Mouse (Mus musculus) lung, embryonic 15.5 days (tissue): ENCODE results near the gene Exo1. TPM values are rescaled to one million over a fixed set of nuclear protein-coding genes. Genes with fewer than 3 reads are reported as not detected.

ENCODE experiments used
- ATAC-seq: fragments of 200-750 bp; cut with Nextera tagmentation; 2 replicates; pipeline ENCODE4 v1.8.0; 2017; ENCODE audit warnings: moderate number of reproducible peaks, borderline replicate concordance; ENCODE audit not compliant: low FRiP score, low TSS enrichment; ENCODE audit errors: extremely low read depth
- H3K27ac ChIP-seq: fragments of 300-500 bp; sonication (generic); 2 replicates; pipeline ENCODE4 v1.5.1; 2015; ENCODE audit warnings: moderate library complexity, mild to moderate bottlenecking, inconsistent platforms
- H3K27me3 ChIP-seq: fragments of 300-500 bp; sonication (generic); 2 replicates; pipeline ENCODE4 v1.6.1; 2015; ENCODE audit warnings: inconsistent platforms
- H3K36me3 ChIP-seq: fragments of 300-500 bp; sonication (generic); 2 replicates; pipeline ENCODE4 v1.6.1; 2015; ENCODE audit warnings: inconsistent platforms
- H3K4me1 ChIP-seq: fragments of 300-500 bp; sonication (generic); 2 replicates; pipeline ENCODE4 v1.6.1; 2015; ENCODE audit warnings: inconsistent platforms
- H3K4me2 ChIP-seq: fragments of 300-500 bp; sonication (generic); 2 replicates; pipeline ENCODE4 v1.6.1; 2015; ENCODE audit warnings: inconsistent platforms, mild to moderate bottlenecking, moderate library complexity
- H3K4me3 ChIP-seq: fragments of 300-500 bp; sonication (generic); 2 replicates; pipeline ENCODE4 v1.5.1; 2015; ENCODE audit warnings: mild to moderate bottlenecking, inconsistent platforms
- H3K9ac ChIP-seq: fragments of 300-500 bp; sonication (generic); 2 replicates; pipeline ENCODE4 v1.6.1; 2015; ENCODE audit warnings: inconsistent platforms
- H3K9me3 ChIP-seq: fragments of 300-500 bp; sonication (generic); 2 replicates; pipeline ENCODE4 v1.6.1; 2016; ENCODE audit warnings: inconsistent platforms
- WGBS: fragments of 180-500 bp; shearing (Covaris S2); methylation state at CpG from one replicate; pipeline ENCODE4 v1.1.7; 2015; 5-methylcytosine and 5-hydroxymethylcytosine counted together
- polyA plus RNA-seq: library from polyadenylated mRNA; unstranded; fragments of >200 nt; fragmentation: Nextera tagmentation; extraction: Ambion mirVana; gene quantifications from 2 replicates; pipeline ENCODE4 v1.2.1, GENCODE M21; 2015

The Exo1 gene
- polyA plus RNA-seq, result 75.9 and 84.8 TPM in 2 replicates

DNA sequence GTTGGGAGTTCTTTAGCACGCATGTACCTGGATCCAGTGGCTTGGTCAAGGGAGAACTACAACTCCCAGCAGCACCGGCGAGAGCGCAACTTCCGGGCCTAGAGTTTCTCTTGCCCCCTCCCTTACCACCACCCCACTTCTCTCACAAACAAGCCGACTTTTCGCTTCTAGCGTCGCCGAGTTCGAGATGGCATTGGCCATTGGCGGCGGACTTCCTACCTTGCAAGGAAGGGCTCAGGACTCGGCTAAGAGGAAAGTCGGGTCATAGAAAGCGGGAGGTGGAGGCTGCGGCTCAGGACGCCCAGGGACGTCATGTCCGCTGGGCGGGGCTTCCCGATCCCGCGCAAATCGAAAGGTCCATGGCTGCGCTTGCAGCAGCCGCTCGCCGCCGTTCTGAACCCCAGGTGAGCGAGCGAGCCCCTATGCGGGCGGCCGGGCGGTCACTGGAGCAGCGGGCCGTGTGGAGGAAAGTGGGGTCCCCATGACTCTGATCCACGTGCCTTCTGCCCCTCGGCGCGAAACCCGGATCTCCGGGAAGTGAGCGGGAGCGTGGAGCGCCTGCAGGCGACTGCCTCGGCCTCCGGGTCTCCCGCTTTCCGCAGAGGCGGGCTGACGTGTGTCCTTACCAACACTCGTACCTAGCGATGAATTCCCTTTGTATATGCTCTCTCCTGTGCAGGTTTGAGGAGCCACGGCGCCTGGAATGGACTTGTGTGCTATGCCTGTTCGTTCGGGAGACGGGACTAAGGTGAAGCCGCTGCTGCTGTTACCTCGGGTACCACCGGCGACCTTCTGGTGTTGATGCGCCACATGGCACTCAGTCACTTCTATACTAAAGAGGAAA is at the start of gene Exo1:
TSS of gene Exo1 (plus strand) at position 129 of the 844 bp plus-strand sequence.
- Histone ChIP-seq H3K9ac (peak within 1 kb of the TSS; percentile 79), H3K27ac (peak within 1 kb of the TSS; percentile 96)
- WGBS, result under 1% methylated on average over 66 of the region's 66 CpGs

DNA sequence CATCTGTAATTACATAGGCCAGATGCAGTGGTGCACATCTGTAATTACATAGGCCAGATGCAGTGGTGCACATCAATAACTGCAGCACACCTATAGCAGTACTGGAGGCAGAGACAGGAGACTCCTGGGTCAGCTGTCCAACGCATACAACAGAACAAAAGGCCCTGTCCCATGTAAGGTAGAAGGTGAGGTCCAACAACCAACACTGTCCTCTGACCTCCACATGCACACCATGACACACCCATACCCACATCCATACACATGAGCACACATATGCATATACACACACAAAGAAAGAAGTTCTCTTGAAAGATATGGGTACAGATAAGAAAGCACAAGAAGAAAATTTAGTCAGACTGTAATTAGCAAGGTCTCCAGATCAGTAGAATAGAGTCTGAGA is 24.9 kb upstream of the Exo1 start:
- 81% methylated on average over 1 of the region's 1 CpGs for WGBS
- no peaks in the 10 kb centered on the region for H3K36me3 ChIP-seq
- H3K9ac ChIP-seq, result no peak overlapping the region
- no peaks in the 10 kb centered on the region for H3K9me3 ChIP-seq
- H3K27me3 ChIP-seq, result no peaks in the 10 kb centered on the region
- H3K4me1 ChIP-seq, result no peaks in the 10 kb centered on the region
- H3K4me3 ChIP-seq, result no peak overlapping the region
- no peak overlapping the region for H3K4me2 ChIP-seq
- no peak overlapping the region for H3K27ac ChIP-seq
- ATAC-seq, result no peak; the same call in 1 of the 2 replicates

More for the DNA sequence above, at the start of gene Exo1:
- H3K4me2 ChIP-seq, result peak within 1 kb of the TSS; percentile 62
- H3K27me3 ChIP-seq, result no peaks in the 10 kb centered on the region
- peak within 1 kb of the TSS; percentile 92 for H3K4me3 ChIP-seq
- no peaks in the 10 kb centered on the region for H3K9me3 ChIP-seq
- peak; percentile 97 for ATAC-seq
- H3K36me3 ChIP-seq, result peaks cover 25% of the 10 kb centered on the region
- peaks cover 22% of the 10 kb centered on the region for H3K4me1 ChIP-seq

GRCm38 (mm10) chr1:175867050-175867449 is 13.3 kb upstream of the Exo1 start:
- Histone ChIP-seq H3K27me3 (no peaks in the 10 kb centered on the region), H3K9ac (no peak overlapping the region), H3K4me2 (no peak overlapping the region), H3K27ac (no peak overlapping the region), H3K36me3 (no peaks in the 10 kb centered on the region), H3K4me3 (no peak overlapping the region), H3K4me1 (no peaks in the 10 kb centered on the region), H3K9me3 (no peaks in the 10 kb centered on the region)
- ATAC-seq, result no peak
- WGBS, result 74% methylated on average over 1 of the region's 1 CpGs

GRCm38 (mm10) chr1:175867558-175867957 is 12.8 kb upstream of the Exo1 start:
- no peaks in the 10 kb centered on the region for H3K4me1 ChIP-seq
- no peak overlapping the region for H3K4me2 ChIP-seq
- no peaks in the 10 kb centered on the region for H3K9me3 ChIP-seq
- H3K4me3 ChIP-seq, result no peak overlapping the region
- H3K36me3 ChIP-seq, result no peaks in the 10 kb centered on the region
- 18% methylated on average over 5 of the region's 5 CpGs for WGBS
- no peak overlapping the region for H3K27ac ChIP-seq
- no peak for ATAC-seq
- H3K27me3 ChIP-seq, result no peaks in the 10 kb centered on the region
- no peak overlapping the region for H3K9ac ChIP-seq

- ATAC-seq, result no peak
- 78% methylated on average over 3 of the region's 3 CpGs for WGBS
- H3K27me3 ChIP-seq, result no peaks in the 10 kb centered on the region
Observed at GRCm38 (mm10) chr1:175870716-175871115, 9.7 kb upstream of the Exo1 start.

DNA sequence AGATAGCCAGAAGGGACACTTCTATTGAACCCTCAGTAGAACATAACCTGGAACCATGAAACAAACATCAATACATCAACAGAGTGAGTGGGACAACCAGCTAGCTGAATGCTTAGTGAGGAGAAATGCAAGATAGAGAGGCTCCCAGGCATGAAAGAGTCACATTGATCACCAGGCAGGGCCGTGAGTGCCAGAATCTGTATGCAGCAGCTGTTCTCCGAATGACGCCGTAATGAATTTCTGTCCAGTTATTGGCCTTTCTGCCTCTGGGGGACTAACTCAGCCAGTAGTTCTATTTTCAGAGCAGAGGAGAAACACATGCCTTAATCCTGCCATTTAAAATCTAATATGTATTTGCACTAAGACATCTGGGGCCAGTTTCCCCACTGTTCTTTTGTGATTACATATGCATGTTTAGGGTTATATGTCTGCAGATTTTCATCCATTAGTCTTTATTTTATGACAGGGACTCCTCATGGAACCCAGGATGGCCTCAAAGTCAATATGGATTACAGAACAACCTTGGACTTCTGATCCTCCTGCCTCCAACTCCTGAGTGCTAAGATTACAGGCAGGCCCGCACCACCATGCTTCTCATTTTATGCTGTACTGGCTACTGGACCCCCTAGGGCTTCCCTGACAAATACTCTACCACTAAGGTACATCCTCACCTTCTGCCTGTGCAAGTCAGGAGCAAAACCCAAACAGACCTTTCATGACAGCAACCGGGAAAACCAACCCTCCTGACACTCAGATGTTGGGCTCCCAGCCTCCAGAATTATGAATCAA is 8.2 kb upstream of the Exo1 start:
- Histone ChIP-seq H3K4me3 (no peak overlapping the region), H3K36me3 (no peaks in the 10 kb centered on the region), H3K4me2 (no peak overlapping the region), H3K27me3 (no peaks in the 10 kb centered on the region), H3K9me3 (no peaks in the 10 kb centered on the region), H3K27ac (no peak overlapping the region), H3K9ac (no peak overlapping the region), H3K4me1 (no peaks in the 10 kb centered on the region)
- no peak for ATAC-seq
- 67% methylated on average over 6 of the region's 6 CpGs for WGBS

More at GRCm38 (mm10) chr1:175870716-175871115, 9.7 kb upstream of the Exo1 start:
- no peaks in the 10 kb centered on the region for H3K36me3 ChIP-seq
- H3K4me2 ChIP-seq, result no peak overlapping the region
- H3K4me3 ChIP-seq, result no peak overlapping the region
- no peaks in the 10 kb centered on the region for H3K9me3 ChIP-seq
- H3K9ac ChIP-seq, result no peak overlapping the region
- no peaks in the 10 kb centered on the region for H3K4me1 ChIP-seq
- no peak overlapping the region for H3K27ac ChIP-seq

DNA sequence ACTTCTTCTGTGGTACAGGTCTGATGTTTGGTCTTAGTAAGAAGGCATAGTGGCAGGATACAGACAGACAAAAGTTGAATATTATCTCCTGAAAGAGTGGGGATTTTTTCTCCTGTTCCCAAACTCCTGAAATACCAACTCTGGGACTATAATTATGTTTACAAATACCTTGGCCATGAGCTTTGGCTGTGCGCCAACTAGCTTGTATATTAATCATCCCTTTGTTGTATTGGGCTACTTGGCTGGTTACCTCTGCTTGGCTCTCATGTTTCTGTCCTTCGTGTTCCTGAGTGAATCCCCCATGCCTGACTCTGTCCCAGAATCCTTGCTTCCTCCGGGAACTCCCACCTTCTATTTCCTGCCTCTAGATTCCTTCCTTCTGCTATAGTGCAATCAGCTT is 3.0 kb downstream of the Exo1 start:
- Histone ChIP-seq H3K27me3 (no peaks in the 10 kb centered on the region), H3K27ac (no peak overlapping the region), H3K9me3 (no peaks in the 10 kb centered on the region), H3K9ac (no peak overlapping the region), H3K4me2 (no peak overlapping the region), H3K4me3 (no peak overlapping the region), H3K36me3 (peaks cover 45% of the 10 kb centered on the region), H3K4me1 (peaks cover 22% of the 10 kb centered on the region)
- WGBS, result 52% methylated on average over 3 of the region's 3 CpGs
- ATAC-seq, result no peak

DNA sequence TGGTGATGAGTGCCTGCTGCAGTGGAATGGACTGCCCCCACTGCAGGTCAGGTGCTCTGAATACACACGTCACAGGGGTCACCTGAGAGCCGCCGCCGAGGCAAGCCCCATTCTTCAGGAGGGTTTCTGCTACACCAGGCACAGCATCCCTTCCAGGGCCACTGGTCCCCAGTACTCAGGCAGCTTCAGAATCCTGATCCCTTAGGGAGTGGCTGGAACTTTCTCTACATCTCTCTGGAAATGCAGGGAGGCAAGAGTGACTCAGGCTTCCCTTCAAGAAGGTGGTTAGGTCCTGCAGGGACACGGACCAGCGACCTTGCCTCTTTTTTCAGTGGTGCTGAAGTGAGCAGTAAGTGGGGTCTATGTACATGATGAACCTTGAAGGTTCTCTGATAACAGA is 12.9 kb downstream of the Exo1 start:
- WGBS, result 78% methylated on average over 6 of the region's 6 CpGs
- ATAC-seq, result no peak
- H3K36me3 ChIP-seq, result peaks cover 52% of the 10 kb centered on the region

GRCm38 (mm10) chr1:175893726-175894125 is 13.3 kb downstream of the Exo1 start:
- H3K9ac ChIP-seq, result no peak overlapping the region
- H3K4me2 ChIP-seq, result no peak overlapping the region
- H3K36me3 ChIP-seq, result peaks cover 51% of the 10 kb centered on the region
- no peak overlapping the region for H3K27ac ChIP-seq
- H3K9me3 ChIP-seq, result no peaks in the 10 kb centered on the region
- H3K27me3 ChIP-seq, result no peaks in the 10 kb centered on the region
- ATAC-seq, result peak; percentile 39; the same call in 1 of the 2 replicates
- WGBS, result 70% methylated on average over 12 of the region's 12 CpGs
- H3K4me1 ChIP-seq, result no peaks in the 10 kb centered on the region
- no peak overlapping the region for H3K4me3 ChIP-seq

More for the DNA sequence above, 12.9 kb downstream of the Exo1 start:
- Histone ChIP-seq H3K9me3 (no peaks in the 10 kb centered on the region), H3K9ac (no peak overlapping the region), H3K27ac (no peak overlapping the region), H3K27me3 (no peaks in the 10 kb centered on the region), H3K4me2 (no peak overlapping the region), H3K4me3 (no peak overlapping the region), H3K4me1 (no peaks in the 10 kb centered on the region)

DNA sequence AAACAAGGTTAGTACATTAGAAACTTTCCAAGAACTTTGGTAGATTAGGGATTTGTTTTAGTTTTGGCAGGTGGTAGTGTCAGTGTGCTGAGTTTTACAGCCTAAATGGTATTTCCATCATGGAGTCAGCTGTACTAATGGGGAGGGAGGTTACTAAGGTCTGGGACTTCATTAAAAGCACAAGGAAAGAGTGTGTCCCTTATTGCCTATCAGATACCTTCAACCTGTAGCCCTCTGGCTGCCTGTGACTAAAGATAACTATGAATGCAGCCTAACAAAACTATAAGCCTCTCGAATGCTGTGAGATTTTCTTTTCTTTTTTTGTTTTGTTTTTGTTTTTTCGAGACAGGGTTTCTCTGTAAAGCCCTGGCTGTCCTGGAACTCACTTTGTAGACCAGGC is 30.8 kb downstream of the Exo1 start:
- 82% methylated on average over 2 of the region's 2 CpGs for WGBS
- no peaks in the 10 kb centered on the region for H3K9me3 ChIP-seq
- ATAC-seq, result no peak

DNA sequence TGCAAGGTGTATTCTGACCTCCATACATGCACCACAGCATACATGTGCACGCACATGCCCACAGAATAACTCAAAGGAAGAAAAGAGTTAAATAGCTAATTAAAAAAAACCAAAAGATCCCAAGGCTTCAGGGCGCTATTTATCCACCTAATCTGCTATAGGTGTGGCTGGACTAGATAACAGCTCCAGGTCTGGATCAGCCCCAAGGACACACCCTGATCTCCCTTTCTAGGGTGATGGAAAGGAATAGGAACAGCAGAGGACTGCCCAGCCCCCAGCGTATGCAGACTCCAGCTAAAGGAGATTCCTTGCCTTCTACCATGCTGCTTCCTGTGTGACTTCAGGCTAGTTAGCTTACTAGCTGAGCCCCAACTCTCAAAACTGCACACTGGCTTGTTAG is 31.7 kb downstream of the Exo1 start:
- WGBS, result 85% methylated on average over 3 of the region's 3 CpGs
- ATAC-seq, result no peak
- Histone ChIP-seq H3K27me3 (no peaks in the 10 kb centered on the region), H3K9me3 (no peaks in the 10 kb centered on the region), H3K4me1 (no peaks in the 10 kb centered on the region), H3K27ac (no peak overlapping the region), H3K36me3 (peaks cover 20% of the 10 kb centered on the region), H3K4me3 (no peak overlapping the region), H3K9ac (no peak overlapping the region), H3K4me2 (no peak overlapping the region)

More for the DNA sequence above, 30.8 kb downstream of the Exo1 start:
- no peak overlapping the region for H3K4me2 ChIP-seq
- no peak overlapping the region for H3K9ac ChIP-seq
- H3K4me1 ChIP-seq, result no peaks in the 10 kb centered on the region
- H3K36me3 ChIP-seq, result peaks cover 25% of the 10 kb centered on the region
- H3K27me3 ChIP-seq, result no peaks in the 10 kb centered on the region
- no peak overlapping the region for H3K4me3 ChIP-seq
- no peak overlapping the region for H3K27ac ChIP-seq
